Mouse (Mus musculus) kidney, postnatal 25 days (tissue): ENCODE results near the gene Csnk2a1.

Source experiments
- DNase-seq, 2 experiments: peaks; one replicate each; pipeline ENCODE4 v3.0.0; 2021; ENCODE audit warnings: mixed read lengths in 2 of 2

Gene Csnk2a1

DNA sequence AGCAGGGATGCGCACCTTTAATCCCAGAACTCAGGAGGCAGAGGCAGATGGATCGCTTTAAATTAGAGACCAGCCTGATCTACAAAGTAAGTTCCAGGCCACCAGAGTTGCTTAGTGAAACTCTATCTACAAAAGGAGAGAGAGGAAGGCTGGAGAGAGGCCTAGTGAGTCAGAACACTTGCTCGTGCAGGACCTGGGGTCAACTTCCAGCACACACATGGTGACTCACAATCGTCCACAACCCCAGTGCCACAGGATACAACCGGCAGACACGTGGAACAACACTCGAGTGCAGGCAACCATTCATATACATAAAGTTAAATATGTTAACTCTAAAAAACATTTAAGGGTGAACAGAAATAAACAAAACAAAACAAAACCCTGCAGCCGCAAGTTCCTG lies 100.0 kb downstream of the Csnk2a1 start:
- no peak for DNase-seq

DNA sequence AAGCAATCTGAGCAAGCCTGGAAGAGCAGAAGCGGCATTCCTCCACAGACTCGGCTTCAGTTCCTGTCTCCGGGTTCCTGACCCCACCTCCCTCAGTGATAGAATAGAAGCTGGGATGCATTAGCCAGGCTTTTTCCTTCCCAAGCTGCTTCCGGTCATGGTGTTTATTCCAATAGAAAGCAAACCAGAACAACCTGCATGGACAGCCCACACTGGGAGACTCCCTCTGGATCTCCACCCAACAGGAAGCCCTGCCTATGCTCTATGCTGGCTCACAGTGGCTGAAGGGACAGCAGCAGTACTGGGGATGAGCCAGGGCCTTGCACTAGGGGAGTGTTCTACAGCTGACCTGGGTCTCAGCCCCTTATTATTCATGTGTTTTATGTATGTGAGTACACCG lies 101.3 kb downstream of the Csnk2a1 start:
- no peak for DNase-seq

DNA sequence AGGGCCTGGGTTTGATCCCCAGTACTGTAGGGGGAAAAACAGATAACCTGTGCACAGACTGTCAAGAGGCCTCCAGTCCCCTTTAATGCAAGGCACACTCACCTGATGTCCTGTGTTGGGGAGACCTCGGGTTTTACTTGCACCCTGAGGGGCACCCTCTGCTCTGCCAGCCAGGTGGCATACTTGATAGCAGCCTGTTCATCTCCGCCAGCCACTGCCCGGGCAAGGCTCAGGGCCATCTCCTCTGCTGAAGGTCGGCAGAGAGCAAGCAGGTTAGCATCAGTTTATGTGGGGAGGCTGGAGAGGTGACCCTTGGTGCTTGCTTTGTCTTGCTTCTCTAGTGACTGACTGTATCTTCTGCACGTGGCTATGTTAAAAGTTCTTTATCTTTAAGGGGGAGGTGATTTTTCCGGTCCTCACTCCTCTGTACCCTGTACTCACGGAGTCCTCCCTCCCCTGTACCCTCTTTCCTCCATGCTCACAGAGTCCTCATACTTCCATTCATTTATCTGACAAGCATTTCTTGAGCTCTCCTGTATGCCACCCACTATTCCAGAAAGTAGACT lies 104.3 kb downstream of the Csnk2a1 start:
- no peak for DNase-seq
